Mouse (Mus musculus) left cerebral cortex, adult 2 months (tissue): Measurements from ENCODE around the gene Ncapd3. TPM values are rescaled to one million over a fixed set of nuclear protein-coding genes. Genes with fewer than 3 reads are reported as not detected.
A peak's percentile ranks its signal among the peaks of the same experiment; 100 is the strongest.

Source experiments
- DNase-seq, 2 experiments: peaks; one replicate each; pipeline ENCODE4 v3.0.0; 2021 to 2022; ENCODE audit warnings: low spot score in 2 of 2, mixed read lengths in 1 of 2; ENCODE audit errors: extremely low spot score in 1 of 2
- H3K27ac ChIP-seq: fragments of 200-600 bp; 2 replicates; pipeline ENCODE4 v1.8.1; 2022
- H3K4me3 ChIP-seq: fragments of 200-600 bp; 2 replicates; pipeline ENCODE4 v1.8.1; 2022
- CTCF ChIP-seq: fragments of 200-600 bp; IDR thresholded peaks from 2 replicates; pipeline ENCODE4 v1.8.1; 2022; ENCODE audit warnings: antibody characterized with exemption, mild to moderate bottlenecking, moderate library complexity
- intact Hi-C: fragments of 180-260 bp; cut with DNase I; formaldehyde crosslinking; loops from one replicate; pipeline ENCODE4 v1.15.1; 2025
- total RNA-seq, 2 experiments: library from RNA; stranded (reverse); gene quantifications; 2 replicates each; pipeline ENCODE4 v1.2.3; 2021

Gene Ncapd3
- total RNA-seq, 2 experiments from 2014 or later: 16.1 to 18.1 TPM

DNA sequence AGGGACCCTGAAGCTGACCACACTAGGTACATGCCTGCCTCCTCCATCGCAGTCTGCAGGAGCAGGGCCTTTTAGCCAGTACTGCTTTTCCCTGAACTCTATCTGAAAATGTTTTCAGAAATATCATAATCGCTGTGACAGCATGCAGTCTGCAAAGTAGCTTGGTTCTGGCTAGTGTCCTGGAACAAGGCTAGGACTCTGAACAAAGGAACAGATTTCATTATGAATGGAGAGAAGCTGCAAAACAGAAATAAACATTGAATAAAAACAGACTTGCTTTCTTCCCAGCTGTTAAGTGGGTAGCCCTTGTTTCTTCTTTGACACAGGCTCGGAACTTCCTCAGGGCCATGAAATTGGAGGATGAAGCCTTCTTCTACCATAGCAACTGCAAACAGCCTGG lies 24.7 kb upstream of the Ncapd3 start:
- DNase-seq: no peak
- Histone ChIP-seq H3K4me3 (no peak overlapping the region), H3K27ac (peak overlapping the region; percentile 58)
- no peak for TF ChIP-seq CTCF
- intact Hi-C loops: no loop called here

DNA sequence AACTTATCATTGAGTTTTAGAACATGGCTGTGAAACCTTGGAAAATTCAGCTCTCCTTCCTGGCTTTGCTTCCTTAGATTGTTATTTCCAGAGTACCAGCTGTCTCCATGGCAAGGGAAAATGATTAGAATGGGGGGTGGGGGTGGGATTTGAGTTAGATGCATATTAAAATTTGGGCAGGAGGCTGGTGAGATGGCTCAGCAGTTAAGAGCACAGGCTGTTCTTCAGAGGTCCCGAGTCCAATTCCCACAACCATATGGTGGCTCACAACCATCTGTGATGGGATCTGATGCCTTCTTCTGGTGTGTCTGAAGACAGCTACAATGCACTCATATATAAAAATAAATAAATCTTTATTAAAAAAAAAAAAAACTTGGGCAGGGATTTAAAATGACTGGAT lies 24.0 kb upstream of the Ncapd3 start:
- Histone ChIP-seq H3K4me3 (no peak overlapping the region), H3K27ac (peak overlapping the region; percentile 58)
- intact Hi-C loops: no loop called here
- TF ChIP-seq CTCF: no peak
- no peak for DNase-seq

GRCm38 (mm10) chr9:27006866-27007265 lies 23.1 kb upstream of the Ncapd3 start:
- Histone ChIP-seq H3K27ac (no peak overlapping the region), H3K4me3 (no peak overlapping the region)
- DNase-seq: no peak
- intact Hi-C loops: no loop called here
- TF ChIP-seq CTCF: no peak; the same call in 1 of the 2 replicates

DNA sequence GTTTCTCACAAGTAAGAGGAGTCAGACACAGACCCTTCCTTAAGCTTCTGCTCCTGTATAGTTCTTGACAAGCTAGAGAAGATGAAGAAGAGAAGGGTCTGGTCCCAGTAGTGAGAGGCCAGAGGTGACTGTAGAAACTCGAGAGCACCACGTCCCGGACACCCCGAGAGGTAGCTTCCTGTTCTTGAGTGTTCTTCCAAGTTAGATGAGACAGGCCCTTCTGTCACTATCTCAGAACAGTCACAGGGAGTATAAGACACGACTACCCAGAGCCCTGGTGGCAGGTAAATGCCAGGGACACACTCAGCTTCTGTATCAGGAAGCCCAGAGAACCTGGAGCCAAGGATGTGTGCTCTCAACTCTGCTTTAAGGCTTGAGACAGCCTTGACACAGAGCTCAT lies 20.7 kb upstream of the Ncapd3 start:
- TF ChIP-seq CTCF: no peak
- H3K27ac ChIP-seq: no peak overlapping the region
- intact Hi-C loops: no loop called here
- no peak overlapping the region for H3K4me3 ChIP-seq
- DNase-seq: no peak

- intact Hi-C loops: no loop called here
- H3K27ac ChIP-seq: no peak overlapping the region
- no peak for DNase-seq
- no peak for TF ChIP-seq CTCF
- no peak overlapping the region for H3K4me3 ChIP-seq
Observed at GRCm38 (mm10) chr9:27011572-27011971, 18.4 kb upstream of the Ncapd3 start.

DNA sequence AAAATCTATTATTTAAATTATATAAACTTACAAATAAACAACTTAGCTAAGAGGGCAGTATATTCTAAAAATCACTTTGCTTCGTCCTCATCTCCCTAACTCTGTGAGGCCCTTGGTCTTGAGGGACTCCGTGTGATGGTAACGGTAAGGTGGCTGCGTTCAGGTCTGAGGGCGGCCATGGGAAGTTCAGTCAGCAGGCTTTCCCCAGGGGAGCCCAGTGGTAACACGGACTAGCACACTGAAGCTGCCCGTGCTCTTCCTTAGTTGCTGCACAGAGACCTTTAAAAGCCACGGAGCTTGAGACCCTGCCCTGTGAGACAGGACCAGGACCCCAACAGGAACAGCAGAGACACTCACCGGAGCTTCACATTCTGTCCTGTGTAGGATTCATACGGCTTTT lies 11.0 kb upstream of the Ncapd3 start:
- Histone ChIP-seq H3K4me3 (no peak overlapping the region), H3K27ac (no peak overlapping the region)
- TF ChIP-seq CTCF: no peak
- DNase-seq: no peak
- intact Hi-C loops: no loop called here

GRCm38 (mm10) chr9:27023681-27024080 lies 6.3 kb upstream of the Ncapd3 start:
- Histone ChIP-seq H3K4me3 (no peak overlapping the region), H3K27ac (no peak overlapping the region)
- no peak for TF ChIP-seq CTCF
- intact Hi-C loops: no loop called here
- DNase-seq: no peak

DNA sequence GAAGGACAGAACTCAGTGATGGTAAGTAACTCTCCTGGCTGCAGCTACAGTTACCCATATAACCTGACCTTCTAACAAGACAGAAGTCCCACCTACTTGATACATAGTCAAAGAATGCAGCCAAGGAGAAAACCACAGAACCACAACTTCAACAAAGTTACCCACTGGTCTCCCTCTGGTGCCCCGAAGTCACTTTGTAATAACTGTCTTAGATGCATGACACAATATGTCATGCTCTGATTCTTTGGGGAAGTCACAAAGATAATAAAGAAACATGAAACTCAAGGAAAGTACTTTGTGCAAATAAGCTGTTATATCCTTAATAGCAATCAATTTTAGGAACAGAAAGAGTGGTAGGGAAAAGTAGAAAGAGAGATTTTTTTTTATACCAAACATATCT lies 3.3 kb upstream of the Ncapd3 start:
- intact Hi-C loops: no loop called here
- Histone ChIP-seq H3K4me3 (peak overlapping the region; percentile 9; the same call in 1 of the 2 replicates), H3K27ac (no peak overlapping the region)
- TF ChIP-seq CTCF: no peak
- no peak for DNase-seq

GRCm38 (mm10) chr9:27029022-27029827 lies 750 bp upstream of the Ncapd3 start:
- H3K27ac ChIP-seq: peak overlapping the region; percentile 96
- peak overlapping the region; percentile 85 for H3K4me3 ChIP-seq
- TF ChIP-seq CTCF: peak; percentile 19
- intact Hi-C loops: loop anchor here (2.0 kb wide), 1 partner anchor 30 kb away; the partner anchor contains the start of genes Acad8 and Thyn1
- DNase-seq: peak; percentile 63 to 65

DNA sequence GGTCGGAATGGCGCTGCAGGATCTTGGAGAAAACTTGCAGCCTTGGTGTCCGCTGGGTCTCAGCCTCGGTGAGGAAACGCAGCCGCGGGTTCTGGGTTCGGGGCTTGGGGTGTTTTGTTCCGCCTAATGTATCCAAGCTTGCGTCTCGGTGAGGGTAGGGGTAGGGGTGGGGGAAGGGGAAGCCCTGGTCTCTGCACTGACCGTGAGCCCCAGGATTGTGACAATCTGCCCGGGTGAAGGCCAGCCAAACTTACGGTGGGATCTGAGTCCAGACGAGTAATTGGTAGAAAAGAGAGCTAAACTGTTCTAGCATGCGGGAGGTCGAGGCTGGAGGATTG lies 757 bp downstream of the Ncapd3 start:
- peak overlapping the region; percentile 85 for H3K4me3 ChIP-seq
- DNase-seq: no peak
- no peak overlapping the region for H3K27ac ChIP-seq
- no peak for TF ChIP-seq CTCF
- intact Hi-C loops: no loop called here

GRCm38 (mm10) chr9:27043892-27044291 lies 13.9 kb downstream of the Ncapd3 start:
- intact Hi-C loops: no loop called here
- Histone ChIP-seq H3K27ac (no peak overlapping the region), H3K4me3 (no peak overlapping the region)
- DNase-seq: no peak
- TF ChIP-seq CTCF: no peak

GRCm38 (mm10) chr9:27049492-27049891 lies 19.5 kb downstream of the Ncapd3 start:
- H3K27ac ChIP-seq: no peak overlapping the region
- H3K4me3 ChIP-seq: no peak overlapping the region
- TF ChIP-seq CTCF: peak; percentile 65
- intact Hi-C loops: no loop called here
- no peak for DNase-seq

- Histone ChIP-seq H3K27ac (peak overlapping the region; percentile 6; the same call in 1 of the 2 replicates), H3K4me3 (no peak overlapping the region)
- peak in 1 of 2 experiments; percentile 30 for DNase-seq
- intact Hi-C loops: no loop called here
- no peak for TF ChIP-seq CTCF
Observed at GRCm38 (mm10) chr9:27058341-27058740, 28.4 kb downstream of the Ncapd3 start.
